Mouse (Mus musculus) embryonic facial prominence, embryonic 14.5 days (tissue): ENCODE measurements around the gene Mdh1. TPM values are rescaled to one million over a fixed set of nuclear protein-coding genes. Genes with fewer than 3 reads are reported as not detected.
A peak's percentile ranks its signal among the peaks of the same experiment; 100 is the strongest.

ENCODE experiments used
- ATAC-seq: fragments of 200-750 bp; cut with Nextera tagmentation; 2 replicates; pipeline ENCODE4 v1.8.0; 2017; ENCODE audit warnings: low read depth, moderate number of reproducible peaks, moderate TSS enrichment
- DNase-seq: peaks from one replicate; pipeline ENCODE4 v3.0.0-alpha.2; 2015; ENCODE audit warnings: low spot score
- H3K27ac ChIP-seq: fragments of 300-500 bp; sonication (generic); replicated peaks from 2 replicates; pipeline ENCODE4 v1.5.1; 2014; ENCODE audit warnings: low read depth, mild to moderate bottlenecking, low read length, moderate library complexity
- H3K27me3 ChIP-seq: fragments of 300-500 bp; sonication (generic); replicated peaks from 2 replicates; pipeline ENCODE4 v1.6.1; 2014; ENCODE audit warnings: low read length; ENCODE audit not compliant: control insufficient read depth, insufficient read depth
- H3K36me3 ChIP-seq: fragments of 300-500 bp; sonication (generic); 2 replicates; pipeline ENCODE4 v1.6.1; 2014; ENCODE audit warnings: low read length, mixed read lengths; ENCODE audit not compliant: control insufficient read depth, insufficient read depth
- H3K4me1 ChIP-seq: fragments of 300-500 bp; sonication (generic); 2 replicates; pipeline ENCODE4 v1.6.1; 2014; ENCODE audit warnings: antibody characterized with exemption, low read length; ENCODE audit not compliant: control insufficient read depth, insufficient read depth
- H3K4me2 ChIP-seq: fragments of 300-500 bp; sonication (generic); 2 replicates; pipeline ENCODE4 v1.6.1; 2014; ENCODE audit warnings: low read depth, mild to moderate bottlenecking, low read length, moderate library complexity, mixed read lengths
- H3K4me3 ChIP-seq: fragments of 300-500 bp; sonication (generic); 2 replicates; pipeline ENCODE4 v1.5.1; 2014; ENCODE audit warnings: low read depth, mild to moderate bottlenecking, low read length
- H3K9ac ChIP-seq: fragments of 300-500 bp; sonication (generic); 2 replicates; pipeline ENCODE4 v1.6.1; 2014; ENCODE audit warnings: low read depth, mild to moderate bottlenecking, low read length, moderate library complexity, mixed read lengths
- H3K9me3 ChIP-seq: fragments of 300-500 bp; sonication (generic); 2 replicates; pipeline ENCODE4 v1.6.1; 2016; ENCODE audit warnings: low read length; ENCODE audit not compliant: control insufficient read depth
- WGBS: fragments of 180-500 bp; shearing (Covaris S2); extraction: QIAGEN DNeasy Blood & Tissue Kit; methylation state at CpG from one replicate; pipeline ENCODE4 v1.1.7; 2014; 5-methylcytosine and 5-hydroxymethylcytosine counted together
- polyA plus RNA-seq: library from polyadenylated mRNA; unstranded; fragments of >200 nt; fragmentation: Nextera tagmentation; extraction: Ambion mirVana; gene quantifications from 2 replicates; pipeline ENCODE4 v1.2.1, GENCODE M21; 2014

Gene Mdh1
- polyA plus RNA-seq, 1 experiment from 2014 or later, result 437 TPM

DNA sequence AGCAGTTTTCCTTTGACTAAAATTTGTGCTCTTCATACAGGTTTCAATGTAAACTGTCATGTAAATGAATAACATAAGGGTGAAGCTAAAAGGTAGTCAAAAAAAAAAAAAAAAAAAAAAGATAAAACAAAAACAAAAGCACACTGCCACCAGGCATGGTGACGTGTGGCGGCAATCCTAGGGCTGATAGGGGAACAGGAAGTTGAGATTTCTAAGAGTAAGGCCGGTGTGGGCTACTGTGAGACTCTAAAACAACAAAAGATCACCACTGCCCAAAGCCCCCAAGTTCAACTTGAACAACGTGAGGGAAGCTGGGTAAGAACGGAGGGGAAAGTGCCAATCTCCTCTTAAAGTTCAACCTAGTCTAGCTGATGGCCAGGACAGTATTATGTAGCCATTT is 3.2 kb downstream of the Mdh1 start:
- Histone ChIP-seq H3K4me3 (no peak overlapping the region), H3K27me3 (no peaks in the 10 kb centered on the region), H3K27ac (no peak overlapping the region), H3K36me3 (peaks cover 24% of the 10 kb centered on the region), H3K4me2 (peak overlapping the region; percentile 3; the same call in 1 of the 2 replicates), H3K9me3 (no peaks in the 10 kb centered on the region), H3K9ac (no peak overlapping the region), H3K4me1 (peaks cover 7% of the 10 kb centered on the region)
- ATAC-seq (no peak), DNase-seq (no peak)
- 72% methylated on average over 5 of the region's 5 CpGs for WGBS

DNA sequence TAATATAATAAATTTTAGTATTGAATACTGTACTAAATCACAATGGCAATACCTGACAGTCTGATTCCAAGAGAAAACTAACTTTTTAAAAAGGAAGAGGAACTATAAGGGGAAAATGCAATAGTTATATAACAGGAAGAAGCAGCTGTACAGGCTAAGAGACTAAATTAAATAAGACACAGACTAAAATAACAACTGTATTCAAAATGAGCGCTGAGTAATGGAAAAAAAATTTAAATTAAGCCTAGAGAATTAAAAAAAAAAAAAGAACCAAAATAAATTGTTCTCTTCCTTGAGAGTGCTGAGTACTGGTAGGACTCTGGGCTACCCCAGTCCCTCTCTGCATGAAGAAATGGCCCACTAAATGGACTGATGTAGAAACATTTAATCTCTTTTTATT is 4.4 kb downstream of the Mdh1 start:
- Histone ChIP-seq H3K4me1 (peaks cover 7% of the 10 kb centered on the region), H3K4me2 (no peak overlapping the region), H3K36me3 (peaks cover 36% of the 10 kb centered on the region), H3K9ac (no peak overlapping the region), H3K4me3 (no peak overlapping the region), H3K9me3 (no peaks in the 10 kb centered on the region), H3K27ac (no peak overlapping the region), H3K27me3 (no peaks in the 10 kb centered on the region)
- WGBS, result 88% methylated on average over 1 of the region's 1 CpGs
- DNase-seq (no peak), ATAC-seq (no peak)

DNA sequence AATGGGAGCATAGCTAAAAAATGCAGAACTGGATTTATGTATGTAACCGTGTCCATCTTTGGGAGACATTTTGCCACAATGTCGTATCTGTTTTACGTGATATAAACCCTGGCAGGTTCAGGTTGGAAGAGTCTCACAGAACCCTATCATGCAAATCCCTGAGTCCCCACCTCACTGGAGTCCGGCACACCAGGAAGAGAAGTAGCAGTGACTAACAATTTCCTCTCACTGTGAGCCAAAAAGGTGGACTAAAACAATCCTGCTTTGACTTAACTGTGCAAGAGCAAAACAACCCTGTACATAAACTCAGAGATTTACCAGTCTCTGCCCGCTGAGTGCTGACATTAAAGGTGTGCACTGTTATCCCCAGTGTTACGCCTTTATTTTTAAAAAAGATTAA is 5.2 kb downstream of the Mdh1 start:
- ATAC-seq (no peak), DNase-seq (no peak)
- 94% methylated on average over 6 of the region's 6 CpGs for WGBS
- H3K4me2 ChIP-seq, result no peak overlapping the region
- no peak overlapping the region for H3K27ac ChIP-seq
- no peak overlapping the region for H3K4me3 ChIP-seq
- peaks cover 7% of the 10 kb centered on the region for H3K4me1 ChIP-seq
- H3K36me3 ChIP-seq, result peaks cover 39% of the 10 kb centered on the region
- H3K9ac ChIP-seq, result no peak overlapping the region
- H3K27me3 ChIP-seq, result no peaks in the 10 kb centered on the region
- H3K9me3 ChIP-seq, result no peaks in the 10 kb centered on the region

DNA sequence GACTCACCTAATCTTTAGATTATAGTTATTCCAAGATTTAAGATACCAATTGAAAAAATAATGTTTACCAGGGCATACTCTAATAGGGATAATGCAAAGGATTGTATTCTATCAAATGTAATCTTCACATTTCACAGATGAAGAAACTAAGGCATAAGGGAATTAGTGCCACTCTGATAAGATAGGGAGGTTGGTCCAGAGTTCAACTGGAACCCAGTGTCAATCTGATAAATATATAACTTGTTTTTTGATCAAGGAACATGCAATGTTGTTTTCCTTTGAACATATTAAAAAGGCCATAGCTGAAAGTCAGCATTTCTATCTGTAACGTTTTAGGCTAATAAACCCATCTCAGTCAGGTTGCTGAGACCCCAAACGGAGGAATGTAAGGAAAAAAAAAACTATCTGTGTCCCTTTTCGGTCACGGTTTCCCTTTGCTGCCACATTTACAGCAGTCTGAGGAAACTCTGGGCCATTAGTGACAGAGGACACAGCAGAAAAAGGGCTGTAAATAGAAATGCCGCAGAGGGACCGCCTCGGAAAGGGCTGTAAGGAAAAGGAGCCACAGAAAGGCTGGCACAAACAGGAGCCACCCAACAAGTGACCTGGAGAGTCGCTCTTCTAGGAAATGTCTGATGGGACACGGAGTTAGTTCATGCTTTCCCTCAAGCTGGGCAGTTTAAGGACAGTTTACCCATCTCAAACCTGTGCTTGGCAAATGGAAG is 7.3 kb downstream of the Mdh1 start:
- Histone ChIP-seq H3K4me1 (peaks cover under 1% of the 10 kb centered on the region; the same call in 1 of the 2 replicates), H3K27me3 (no peaks in the 10 kb centered on the region), H3K4me2 (no peak overlapping the region), H3K27ac (no peak overlapping the region), H3K36me3 (peaks cover 58% of the 10 kb centered on the region), H3K9ac (no peak overlapping the region), H3K4me3 (no peak overlapping the region), H3K9me3 (no peaks in the 10 kb centered on the region)
- 93% methylated on average over 9 of the region's 9 CpGs for WGBS
- no peak for DNase-seq
- no peak for ATAC-seq

DNA sequence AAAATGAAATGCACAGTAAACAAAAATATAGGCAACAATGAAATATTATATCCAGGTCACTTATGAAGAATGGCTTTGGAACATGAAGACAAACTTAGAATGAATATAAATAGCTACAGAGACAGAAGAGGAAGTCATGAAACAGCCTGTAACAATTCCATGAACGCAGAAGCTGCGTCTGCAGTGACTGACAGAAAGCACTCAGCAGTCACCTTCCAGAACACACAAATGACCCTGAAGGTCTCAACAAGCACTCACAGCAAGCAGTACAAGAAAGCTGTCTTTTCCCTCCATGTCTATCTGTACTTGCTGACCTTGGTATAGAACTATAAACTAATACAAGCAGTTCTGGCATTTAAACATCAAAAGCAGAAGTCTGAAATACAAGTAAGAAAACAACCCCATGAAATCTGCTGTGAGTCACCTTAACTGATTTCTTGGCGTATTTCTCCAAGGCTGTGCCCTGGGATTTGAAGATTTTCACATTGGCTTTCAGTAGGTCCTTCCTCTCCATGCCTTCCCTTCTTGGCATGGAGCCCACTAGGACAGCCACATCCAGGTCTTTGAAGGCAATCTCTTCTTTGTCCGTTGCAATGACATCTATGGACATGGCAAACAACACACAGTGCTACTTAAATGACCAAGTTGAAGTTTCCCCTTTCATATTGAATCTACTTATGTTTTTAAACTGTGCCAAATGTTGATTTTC is 8.4 kb downstream of the Mdh1 start:
- no peak overlapping the region for H3K4me2 ChIP-seq
- H3K9me3 ChIP-seq, result no peaks in the 10 kb centered on the region
- no peak overlapping the region for H3K4me3 ChIP-seq
- no peaks in the 10 kb centered on the region for H3K4me1 ChIP-seq
- H3K27me3 ChIP-seq, result no peaks in the 10 kb centered on the region
- ATAC-seq, result no peak
- H3K27ac ChIP-seq, result no peak overlapping the region
- H3K36me3 ChIP-seq, result peaks cover 68% of the 10 kb centered on the region
- DNase-seq, result no peak
- H3K9ac ChIP-seq, result no peak overlapping the region
- 83% methylated on average over 4 of the region's 4 CpGs for WGBS

DNA sequence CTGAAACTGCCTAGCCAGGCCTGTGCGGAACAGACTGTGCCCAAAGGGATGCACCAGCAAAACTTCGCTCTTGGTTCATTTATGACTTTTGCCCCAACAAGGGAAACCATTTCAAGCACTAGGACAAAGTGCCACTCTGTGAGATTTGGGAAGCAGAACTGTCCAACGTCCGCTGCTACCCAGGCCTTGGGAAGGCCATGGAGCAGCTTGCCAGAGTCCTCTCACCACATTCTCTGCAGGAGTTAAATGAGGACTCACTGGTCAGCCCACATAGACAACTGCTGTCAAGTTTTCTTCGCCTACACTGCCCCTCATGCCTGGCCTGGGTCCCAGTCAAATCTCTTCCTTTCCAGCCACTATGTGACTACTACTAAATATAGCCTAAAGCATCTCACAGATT is 10.8 kb downstream of the Mdh1 start:
- no peak overlapping the region for H3K4me3 ChIP-seq
- no peak overlapping the region for H3K9ac ChIP-seq
- H3K36me3 ChIP-seq, result peaks cover 80% of the 10 kb centered on the region
- no peaks in the 10 kb centered on the region for H3K4me1 ChIP-seq
- WGBS, result 85% methylated on average over 5 of the region's 5 CpGs
- H3K4me2 ChIP-seq, result no peak overlapping the region
- no peaks in the 10 kb centered on the region for H3K27me3 ChIP-seq
- DNase-seq, result no peak
- ATAC-seq, result no peak
- H3K9me3 ChIP-seq, result no peaks in the 10 kb centered on the region
- H3K27ac ChIP-seq, result no peak overlapping the region

DNA sequence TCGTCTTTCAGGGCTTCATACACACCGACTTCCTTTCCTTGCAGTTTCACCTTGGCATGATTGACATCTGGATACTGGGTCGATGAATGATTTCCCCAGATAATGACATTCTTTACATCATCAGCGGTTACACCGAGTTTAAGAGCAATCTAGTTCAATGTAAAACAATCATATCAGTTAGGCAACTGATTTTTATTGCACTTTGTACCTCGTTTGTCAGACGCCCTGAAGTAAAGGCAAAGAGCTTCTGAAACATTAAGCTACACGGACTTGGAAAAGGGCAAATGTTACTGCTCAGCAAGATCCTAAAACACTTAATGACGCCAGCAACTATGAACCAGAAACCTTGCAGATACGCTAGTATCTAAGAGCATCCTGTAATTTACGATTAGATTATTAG is 12.4 kb downstream of the Mdh1 start:
- Histone ChIP-seq H3K27me3 (no peaks in the 10 kb centered on the region), H3K4me2 (no peak overlapping the region), H3K27ac (no peak overlapping the region), H3K9me3 (no peaks in the 10 kb centered on the region), H3K4me1 (no peaks in the 10 kb centered on the region), H3K36me3 (peaks cover 72% of the 10 kb centered on the region), H3K4me3 (no peak overlapping the region), H3K9ac (no peak overlapping the region)
- WGBS, result 80% methylated on average over 11 of the region's 11 CpGs
- ATAC-seq (no peak), DNase-seq (no peak)

DNA sequence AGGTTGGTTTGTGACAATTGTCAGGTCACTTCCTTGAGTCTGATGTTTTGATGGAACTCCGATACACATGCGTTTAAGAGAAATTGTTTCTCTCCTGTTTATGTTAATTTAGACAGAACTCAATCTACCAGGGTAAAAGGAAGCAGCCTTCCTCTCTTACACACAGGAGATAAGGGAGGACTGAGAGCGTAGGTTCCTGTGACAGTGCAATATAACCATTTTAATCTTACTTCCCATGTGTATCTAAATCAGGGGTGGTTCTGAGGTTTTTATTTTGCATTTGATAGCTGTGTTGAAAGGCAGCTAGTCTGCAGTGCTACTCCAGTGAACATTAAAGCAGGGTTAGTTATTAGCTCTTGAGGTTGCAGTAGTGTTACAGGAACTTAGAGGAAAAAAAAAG is 20.1 kb downstream of the Mdh1 start:
- Histone ChIP-seq H3K27ac (no peak overlapping the region), H3K4me3 (no peak overlapping the region), H3K4me2 (no peak overlapping the region), H3K9me3 (no peaks in the 10 kb centered on the region), H3K27me3 (no peaks in the 10 kb centered on the region), H3K36me3 (peaks cover 9% of the 10 kb centered on the region), H3K4me1 (no peaks in the 10 kb centered on the region), H3K9ac (no peak overlapping the region)
- 80% methylated on average over 3 of the region's 3 CpGs for WGBS
- DNase-seq, result no peak
- ATAC-seq, result no peak
